Mouse (Mus musculus) kidney, adult 2 months (tissue): Measurements from ENCODE around the gene Polr3c.

Experiments used
- CTCF ChIP-seq: fragments of 200-500 bp; conservative IDR thresholded peaks from 2 replicates; pipeline ENCODE4 v1.5.1; 2011; ENCODE audit warnings: low read depth, mild to moderate bottlenecking, control low read depth, low read length, moderate library complexity, mixed read lengths; ENCODE audit not compliant: insufficient read depth, insufficient read length
- POLR2A ChIP-seq: fragments of 200-500 bp; IDR thresholded peaks from one replicate; pipeline ENCODE4 v1.6.1; 2011; ENCODE audit warnings: low read depth, low read length, control low read depth

GRCm38 (mm10) chr3:96684151-96684821, 43.1 kb downstream of the Polr3c start:
- no peak for TF ChIP-seq CTCF
- TF ChIP-seq POLR2A: no peak
